Comparison of ENCODE assay signal across 15 mouse cellular contexts in genomic region chr3:27272926-27273745, GRCm38 (mm10). TPM values are rescaled to one million over a fixed set of nuclear protein-coding genes. Genes with fewer than 3 reads are reported as not detected.
A peak's percentile ranks its signal among the peaks of the same experiment; 100 is the strongest.
DNase-seq lines count a peak whose midpoint lies in the region; ATAC-seq and TF ChIP-seq lines count a peak whose summit lies in the region.
"Had no signal": no experiment of that assay in that cellular context is flagged by ENCODE, and none has a peak within 500 bp of the region (broad histone marks: within the 10 kb centered on the region; RNA-seq: fewer than 3 reads in every experiment).

No protein-coding gene starts in this region.

- no peaks in the 10 kb centered on the region for H3K27me3 ChIP-seq in liver, postnatal 0 days (ENCODE audit: insufficient read depth, low read length)
- H3K27me3 ChIP-seq: embryonic facial prominence, embryonic 15.5 days; heart, embryonic 15.5 days; limb, embryonic 15.5 days had no signal

- TF ChIP-seq EP300 in liver, postnatal 0 days (IDR thresholded peaks at IDR 0.05; ENCODE audit: low read depth) = no peak

- DNase-seq in embryo, embryonic 10 days (ENCODE audit: low spot score) = peak; percentile 22
- no peak for DNase-seq in embryo, embryonic 9.5 days (ENCODE audit: extremely low spot score)
- no peak for DNase-seq in liver, postnatal 0 days
- no peak for DNase-seq in liver
- peak; percentile 52 to 82 for DNase-seq in kidney, adult 8-10 months
- peak; percentile 95 for DNase-seq in retina, postnatal 1 day
- DNase-seq in frontal cortex, postnatal 10 days (ENCODE audit: low spot score in 2 of 2) = no peak
- DNase-seq: adrenal gland, postnatal 25 days; cerebellum, adult 2 months; spleen, adult 18-20 months; thymus, postnatal 4 days had no signal

- no peak overlapping the region; the same call in 1 of the 2 replicates for H3K9ac ChIP-seq in liver, postnatal 0 days (replicated peaks)
- H3K9ac ChIP-seq: embryonic facial prominence, embryonic 15.5 days; heart, embryonic 15.5 days; limb, embryonic 15.5 days had no signal

- ATAC-seq in liver, postnatal 0 days = no peak
- no peak for ATAC-seq in erythroid progenitor cell, adult 5-6 weeks (replicated peaks; ENCODE audit: low FRiP score, poor library complexity, severe bottlenecking)

- peak overlapping the region; percentile 10; the same call in 1 of the 2 replicates for H3K4me2 ChIP-seq in liver, postnatal 0 days (ENCODE audit: low read depth, low read length)
- H3K4me2 ChIP-seq: embryonic facial prominence, embryonic 15.5 days; heart, embryonic 15.5 days; limb, embryonic 15.5 days had no signal

- H3K27ac ChIP-seq in liver, postnatal 0 days (ENCODE audit: low read depth) = no peak overlapping the region
- H3K27ac ChIP-seq: embryonic facial prominence, embryonic 15.5 days; heart, embryonic 15.5 days; limb, embryonic 15.5 days had no signal

- no peaks in the 10 kb centered on the region for H3K9me3 ChIP-seq in liver, postnatal 0 days (ENCODE audit: low read length)
- H3K9me3 ChIP-seq: embryonic facial prominence, embryonic 15.5 days; heart, embryonic 15.5 days; limb, embryonic 15.5 days had no signal

- TF ChIP-seq CTCF in liver, postnatal 0 days (IDR thresholded peaks at IDR 0.05; ENCODE audit: low read depth) = no peak

- H3K36me3 ChIP-seq in liver, postnatal 0 days (replicated peaks; ENCODE audit: insufficient read depth, low read length) = no peaks in the 10 kb centered on the region
- H3K36me3 ChIP-seq: embryonic facial prominence, embryonic 15.5 days; heart, embryonic 15.5 days; limb, embryonic 15.5 days had no signal

- H3K4me3 ChIP-seq in liver, postnatal 0 days (ENCODE audit: low read depth, low read length) = no peak overlapping the region
- H3K4me3 ChIP-seq: embryonic facial prominence, embryonic 15.5 days; heart, embryonic 15.5 days; limb, embryonic 15.5 days had no signal

- peaks cover 10% of the 10 kb centered on the region for H3K4me1 ChIP-seq in liver, postnatal 0 days (ENCODE audit: insufficient read depth)
- H3K4me1 ChIP-seq: embryonic facial prominence, embryonic 15.5 days had no signal

- WGBS in liver, postnatal 0 days (ENCODE audit: insufficient replicate concordance) = 45% methylated on average over 7 of the region's 7 CpGs

RNA-seq across cellular contexts. Expression of gene Tnfsf10, which starts 43.7 kb away (rescaled TPM):
- 0.23 and 0.37 TPM in 2 replicates for polyA plus RNA-seq in liver, postnatal 0 days (2015; fragmentation: Nextera tagmentation; extraction: Ambion mirVana)
- total RNA-seq in erythroid progenitor cell, adult 5-6 weeks (2015; ENCODE audit: low replicate concordance) = not detected in 2 replicates
- total RNA-seq in erythroid progenitor cell, adult 5-6 weeks (2017; ENCODE audit: low replicate concordance) = 1.3 and 1.4 TPM in 2 replicates

Comparison
In these comparisons a context has a peak if more than half of its experiments do, and no peak if none do; other contexts are left out.
1. DNase-seq: peak in embryo, embryonic 10 days (single experiment), kidney, adult 8-10 months (2 of 2) and retina, postnatal 1 day (single experiment); none in embryo, embryonic 9.5 days (single experiment), liver, postnatal 0 days (single experiment), liver (single experiment) and frontal cortex, postnatal 10 days (0 of 2).